22 mouse cellular contexts compared by ENCODE assay signal in the genomic region with DNA sequence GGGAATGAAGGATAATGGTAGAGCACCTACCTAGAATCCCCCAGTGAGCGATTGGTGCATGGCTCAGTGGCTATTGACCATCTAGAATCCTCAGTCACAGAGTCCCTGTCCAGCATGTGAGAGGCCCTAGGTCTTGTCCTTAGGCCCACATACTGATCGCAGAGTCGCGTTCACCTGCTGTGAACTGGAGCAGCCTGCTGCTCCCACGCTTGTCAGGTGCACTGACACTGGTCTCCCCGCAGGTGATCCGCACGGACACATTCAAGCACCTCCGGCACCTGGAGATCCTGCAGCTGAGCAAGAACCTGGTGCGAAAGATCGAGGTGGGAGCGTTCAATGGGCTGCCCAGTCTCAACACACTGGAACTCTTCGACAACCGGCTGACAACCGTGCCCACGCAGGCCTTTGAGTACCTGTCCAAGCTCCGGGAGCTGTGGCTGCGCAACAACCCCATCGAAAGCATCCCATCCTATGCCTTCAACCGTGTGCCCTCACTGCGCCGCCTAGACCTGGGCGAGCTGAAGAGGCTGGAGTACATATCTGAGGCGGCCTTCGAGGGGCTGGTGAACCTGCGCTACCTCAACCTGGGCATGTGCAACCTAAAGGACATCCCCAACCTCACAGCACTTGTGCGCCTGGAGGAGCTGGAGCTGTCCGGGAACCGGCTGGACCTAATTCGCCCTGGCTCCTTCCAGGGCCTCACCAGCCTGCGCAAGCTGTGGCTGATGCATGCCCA. TPM values are rescaled to one million over a fixed set of nuclear protein-coding genes. Genes with fewer than 3 reads are reported as not detected.
DNase-seq lines count a peak whose midpoint lies in the region.
"Had no signal": no experiment of that assay in that cellular context is flagged by ENCODE, and none has a peak within 500 bp of the region (broad histone marks: within the 10 kb centered on the region; RNA-seq: fewer than 3 reads in every experiment).

No protein-coding gene starts in this region.

- no peaks in the 10 kb centered on the region for H3K9me3 ChIP-seq in embryonic facial prominence, embryonic 10.5 days
- H3K9me3 ChIP-seq: limb, embryonic 15.5 days; midbrain, embryonic 12.5 days had no signal

- H3K36me3 ChIP-seq in embryonic facial prominence, embryonic 10.5 days (replicated peaks) = peaks cover 46% of the 10 kb centered on the region
- H3K36me3 ChIP-seq: G1E had no signal

- no peak overlapping the region for H3K27ac ChIP-seq in embryonic facial prominence, embryonic 10.5 days (replicated peaks)
- H3K27ac ChIP-seq: forebrain, embryonic 13.5 days; limb, embryonic 15.5 days; midbrain, embryonic 12.5 days had no signal

- peaks cover 30% of the 10 kb centered on the region for H3K4me1 ChIP-seq in embryonic facial prominence, embryonic 10.5 days

- H3K4me3 ChIP-seq in embryonic facial prominence, embryonic 10.5 days = no peak overlapping the region
- H3K4me3 ChIP-seq: forebrain, embryonic 13.5 days; limb, embryonic 15.5 days; midbrain, embryonic 12.5 days had no signal

- 78% methylated on average over 31 of the region's 31 CpGs for WGBS in embryonic facial prominence, embryonic 10.5 days

- H3K27me3 ChIP-seq in embryonic facial prominence, embryonic 10.5 days (replicated peaks; ENCODE audit: low read depth, poor library complexity, severe bottlenecking) = peaks cover 78% of the 10 kb centered on the region

- DNase-seq in cerebellum, adult 11 months = peak; percentile 22
- DNase-seq in cerebellum, adult 8-10 months = no peak
- peak; percentile 3 for DNase-seq in layer of hippocampus, adult 9-11 months
- no peak for DNase-seq in layer of hippocampus, postnatal 36 days
- DNase-seq in right cerebral cortex, adult 18-20 months = peak; percentile 5
- DNase-seq in right cerebral cortex, postnatal 36 days (ENCODE audit: low spot score in 2 of 2) = no peak
- DNase-seq in embryonic facial prominence, embryonic 10.5 days (ENCODE audit: low spot score) = peak; percentile 8
- DNase-seq in gastrocnemius, postnatal 4 days (ENCODE audit: low spot score in 2 of 2) = no peak
- DNase-seq: adrenal gland, postnatal 36 days; gastrocnemius, postnatal 14 days; kidney, adult 18-20 months; lung, embryonic 14.5 days; lung, postnatal 4 days; spleen, adult 18-20 months had no signal

RNA-seq across cellular contexts. Expression of a gene that starts 4.3 kb away (rescaled TPM):
- 10 to 100 TPM; 13.3 to 21.6 TPM for total RNA-seq in layer of hippocampus, postnatal 36 days (2021)
- polyA plus RNA-seq in embryonic facial prominence, embryonic 10.5 days (2016; fragmentation: Nextera tagmentation; extraction: Ambion mirVana) = 0.64 TPM in 1 of 2 replicates, not detected in the other
- total RNA-seq in gastrocnemius, postnatal 4 days (2021) = not detected
- total RNA-seq: common myeloid progenitor, adult 5-6 weeks; G1E; gastrocnemius, postnatal 14 days; monocyte, adult 5-6 weeks had no signal
- polyA plus RNA-seq: embryonic facial prominence, embryonic 11.5 days; G1E; thymus, postnatal 0 days had no signal

RNA-seq across cellular contexts. Expression of a gene that starts 6.8 kb away (rescaled TPM):
- 100 to 1,000 TPM in 1 of 2 experiments, 10 to 100 TPM in 1; 94.5 to 102 TPM for total RNA-seq in layer of hippocampus, postnatal 36 days (2021)
- 80.3 and 85.1 TPM in 2 replicates for polyA plus RNA-seq in embryonic facial prominence, embryonic 10.5 days (2016; fragmentation: Nextera tagmentation; extraction: Ambion mirVana)
- 10 to 100 TPM; 67.2 to 77.6 TPM for total RNA-seq in gastrocnemius, postnatal 4 days (2021)

RNA-seq across cellular contexts. Expression of a gene that starts 32.1 kb away (rescaled TPM):
- 100 to 1,000 TPM; 311 to 332 TPM for total RNA-seq in layer of hippocampus, postnatal 36 days (2021)
- 0.68 and 1.1 TPM in 2 replicates for polyA plus RNA-seq in embryonic facial prominence, embryonic 10.5 days (2016; fragmentation: Nextera tagmentation; extraction: Ambion mirVana)
- total RNA-seq in gastrocnemius, postnatal 4 days (2021) = 1 to 10 TPM; 4.0 to 4.2 TPM
- total RNA-seq: common myeloid progenitor, adult 5-6 weeks; monocyte, adult 5-6 weeks had no signal
- polyA plus RNA-seq: G1E; thymus, postnatal 0 days had no signal

RNA-seq across cellular contexts. Expression of a gene that starts 35.4 kb away (rescaled TPM):
- 100 to 1,000 TPM; 205 to 215 TPM for total RNA-seq in layer of hippocampus, postnatal 36 days (2021)
- polyA plus RNA-seq in embryonic facial prominence, embryonic 10.5 days (2016; fragmentation: Nextera tagmentation; extraction: Ambion mirVana) = 82.7 and 85.8 TPM in 2 replicates
- total RNA-seq in gastrocnemius, postnatal 4 days (2021) = 10 to 100 TPM; 60.1 to 65.3 TPM

RNA-seq across cellular contexts. Expression of a gene that starts 35.4 kb away (rescaled TPM):
- total RNA-seq in layer of hippocampus, postnatal 36 days (2021) = 10 to 100 TPM; 14.3 to 15.7 TPM
- polyA plus RNA-seq in embryonic facial prominence, embryonic 10.5 days (2016; fragmentation: Nextera tagmentation; extraction: Ambion mirVana) = 13.5 and 14.4 TPM in 2 replicates
- 1 to 10 TPM; 6.2 to 6.8 TPM for total RNA-seq in gastrocnemius, postnatal 4 days (2021)
- total RNA-seq: common myeloid progenitor, adult 5-6 weeks; monocyte, adult 5-6 weeks had no signal

Comparison
In these comparisons a context has a peak if more than half of its experiments do, and no peak if none do; other contexts are left out.
1. DNase-seq: peak in cerebellum, adult 11 months (single experiment), layer of hippocampus, adult 9-11 months (single experiment), right cerebral cortex, adult 18-20 months (single experiment) and embryonic facial prominence, embryonic 10.5 days (single experiment); none in cerebellum, adult 8-10 months (single experiment), layer of hippocampus, postnatal 36 days (0 of 2), right cerebral cortex, postnatal 36 days (0 of 2) and gastrocnemius, postnatal 4 days (0 of 2).
2. RNA of a gene that starts 4.3 kb away (total RNA-seq): 13.3 to 21.6 TPM in layer of hippocampus, postnatal 36 days; not detected in gastrocnemius, postnatal 4 days; every median in the first group is over 10 times any median in the second.
3. RNA of a gene that starts 32.1 kb away (total RNA-seq): 311 to 332 TPM in layer of hippocampus, postnatal 36 days; 4.0 to 4.2 TPM in gastrocnemius, postnatal 4 days; every median in the first group is over 10 times any median in the second.